Mouse (Mus musculus): Measurements from ENCODE around the gene Pctp.

The Pctp gene

GRCm38 (mm10) chr11:90006111-90006510 lies 3.4 kb upstream of the Pctp start:
- DNase-seq = no peak

- DNase-seq = no peak
These were observed 692 bp upstream of the Pctp start for GRCm38 (mm10) chr11:90003386-90003785.

- DNase-seq = no peak
These were observed 274 bp upstream of the Pctp start for GRCm38 (mm10) chr11:90002987-90003348.

GRCm38 (mm10) chr11:90001396-90002230 lies 1.1 kb downstream of the Pctp start:
- DNase-seq = no peak

- no peak for DNase-seq
These were observed 2.0 kb downstream of the Pctp start for GRCm38 (mm10) chr11:90000666-90001065.

GRCm38 (mm10) chr11:89998996-89999770 lies 3.5 kb downstream of the Pctp start:
- no peak for DNase-seq

GRCm38 (mm10) chr11:89996856-89997255 lies 5.8 kb downstream of the Pctp start:
- DNase-seq = no peak

GRCm38 (mm10) chr11:89996406-89996805 lies 6.3 kb downstream of the Pctp start:
- no peak for DNase-seq

- DNase-seq = no peak
These were observed 7.1 kb downstream of the Pctp start for GRCm38 (mm10) chr11:89995596-89995995.

- no peak for DNase-seq
These were observed 8.0 kb downstream of the Pctp start for GRCm38 (mm10) chr11:89994706-89995105.

- no peak for DNase-seq
These were observed 11.0 kb downstream of the Pctp start for GRCm38 (mm10) chr11:89991661-89992060.

GRCm38 (mm10) chr11:89988936-89989589 lies 13.6 kb downstream of the Pctp start:
- DNase-seq = peak; percentile 78

GRCm38 (mm10) chr11:89986516-89986915 lies 16.2 kb downstream of the Pctp start:
- DNase-seq = no peak

- no peak for DNase-seq
These were observed 17.2 kb downstream of the Pctp start for GRCm38 (mm10) chr11:89985200-89986187.

- no peak for DNase-seq
These were observed 18.3 kb downstream of the Pctp start for GRCm38 (mm10) chr11:89984436-89984835.

GRCm38 (mm10) chr11:89982918-89983317 lies 19.8 kb downstream of the Pctp start:
- no peak for DNase-seq

- DNase-seq = no peak
These were observed 22.6 kb downstream of the Pctp start for GRCm38 (mm10) chr11:89980106-89980505.

- no peak for DNase-seq
These were observed 23.5 kb downstream of the Pctp start for GRCm38 (mm10) chr11:89978914-89979818.

GRCm38 (mm10) chr11:89978353-89978831 lies 24.3 kb downstream of the Pctp start:
- no peak for DNase-seq

- DNase-seq = no peak
These were observed 24.8 kb downstream of the Pctp start for GRCm38 (mm10) chr11:89977746-89978352.

GRCm38 (mm10) chr11:89976361-89976760 lies 26.3 kb downstream of the Pctp start:
- no peak for DNase-seq

Measured in thymus, postnatal 4 days (tissue).